Mouse (Mus musculus): ENCODE measurements around the gene Krt4.

The Krt4 gene

GRCm38 (mm10) chr15:101924635-101925034, at the start of gene Krt4:
Gene Krt4 (minus strand): TSS chr15:101924735.
- no peak for DNase-seq

- peak; percentile 57 to 77 for DNase-seq
Measured at GRCm38 (mm10) chr15:101973414-101974077, 49.0 kb upstream of the Krt4 start.

GRCm38 (mm10) chr15:101970536-101970935, 46.0 kb upstream of the Krt4 start:
- DNase-seq: no peak

DNA sequence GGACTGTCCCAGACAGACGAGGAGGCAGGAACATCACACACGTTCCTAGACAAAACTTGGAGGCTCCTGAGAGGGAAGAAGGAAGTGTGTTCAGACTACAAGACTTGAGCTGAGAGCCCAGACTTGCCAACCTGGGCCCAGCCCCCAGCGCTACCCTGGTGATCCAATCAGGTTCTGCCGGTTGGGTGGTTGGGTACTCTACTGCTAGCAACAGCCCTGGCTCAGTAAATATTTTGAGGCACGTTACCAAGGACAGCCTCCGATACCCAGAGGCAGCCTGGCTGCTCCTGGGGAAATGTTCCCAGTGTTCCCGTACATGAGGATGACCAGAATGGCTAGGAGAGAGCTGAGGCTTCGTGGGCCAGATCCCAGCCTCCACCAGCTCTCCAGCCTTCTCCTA, 42.3 kb upstream of the Krt4 start:
- DNase-seq: no peak

- DNase-seq: no peak
Measured at GRCm38 (mm10) chr15:101958891-101959290, 34.4 kb upstream of the Krt4 start.

DNA sequence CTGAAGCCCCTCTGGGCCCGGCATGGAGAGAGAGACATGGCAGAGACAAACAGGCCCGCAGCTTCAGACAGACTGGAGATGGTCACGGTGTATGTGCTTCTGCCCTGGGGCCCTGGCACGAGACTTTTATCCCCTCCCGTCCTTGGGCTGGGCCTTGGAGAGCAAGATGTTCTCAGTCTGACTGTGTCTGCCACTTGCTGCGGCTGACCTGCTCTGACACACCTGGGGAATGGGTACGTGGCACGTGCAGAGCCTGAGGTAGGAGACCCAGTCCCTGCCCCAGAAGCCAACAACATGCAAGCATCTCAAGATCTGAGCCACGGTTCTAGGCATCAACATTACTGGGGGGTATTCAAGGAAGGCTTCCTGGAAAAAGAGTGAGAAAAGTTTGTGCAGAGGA, 29.7 kb upstream of the Krt4 start, which contains the start of gene Krt78:
Gene Krt78 (minus strand): TSS at position 101 of the 400 bp plus-strand sequence.
- DNase-seq: no peak

DNA sequence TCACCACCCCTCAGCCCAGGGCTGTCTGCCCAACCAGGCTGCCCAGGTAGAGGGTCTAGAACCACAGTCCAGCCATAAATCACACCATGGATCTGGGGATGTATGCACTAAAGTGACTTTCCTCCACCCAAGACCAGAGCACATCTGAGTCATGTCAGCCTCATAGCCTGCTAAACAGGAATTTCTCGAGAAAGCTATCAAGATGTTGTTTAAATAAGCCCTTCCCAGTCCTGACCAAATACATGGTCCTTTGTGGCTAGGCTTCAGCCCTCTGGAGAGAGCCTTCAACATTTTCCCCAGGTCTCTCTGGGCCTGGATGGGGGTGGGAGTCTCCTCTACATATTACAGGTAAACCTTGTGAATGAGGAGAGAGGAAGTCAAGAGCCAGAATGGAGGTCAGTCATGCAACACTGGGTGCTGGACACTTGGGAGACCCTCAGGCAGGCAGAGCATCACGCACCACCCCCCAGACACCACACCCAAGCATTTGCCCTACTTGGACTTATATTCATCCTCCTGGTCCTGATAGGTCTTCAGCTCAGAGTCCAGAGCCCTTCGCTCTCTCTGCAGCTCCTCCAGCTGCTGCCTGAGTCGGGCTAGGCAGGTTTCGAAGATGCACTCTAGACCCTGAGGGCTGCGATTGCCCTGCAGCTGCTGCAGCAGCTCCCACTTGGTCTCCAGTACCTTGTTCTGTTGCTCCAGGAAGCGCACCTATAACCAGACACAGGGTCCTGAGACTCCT, 28.4 kb upstream of the Krt4 start:
- DNase-seq: no peak

GRCm38 (mm10) chr15:101945430-101945829, 20.9 kb upstream of the Krt4 start:
- no peak for DNase-seq

- DNase-seq: no peak
Measured at GRCm38 (mm10) chr15:101941948-101942347, 17.4 kb upstream of the Krt4 start.

DNA sequence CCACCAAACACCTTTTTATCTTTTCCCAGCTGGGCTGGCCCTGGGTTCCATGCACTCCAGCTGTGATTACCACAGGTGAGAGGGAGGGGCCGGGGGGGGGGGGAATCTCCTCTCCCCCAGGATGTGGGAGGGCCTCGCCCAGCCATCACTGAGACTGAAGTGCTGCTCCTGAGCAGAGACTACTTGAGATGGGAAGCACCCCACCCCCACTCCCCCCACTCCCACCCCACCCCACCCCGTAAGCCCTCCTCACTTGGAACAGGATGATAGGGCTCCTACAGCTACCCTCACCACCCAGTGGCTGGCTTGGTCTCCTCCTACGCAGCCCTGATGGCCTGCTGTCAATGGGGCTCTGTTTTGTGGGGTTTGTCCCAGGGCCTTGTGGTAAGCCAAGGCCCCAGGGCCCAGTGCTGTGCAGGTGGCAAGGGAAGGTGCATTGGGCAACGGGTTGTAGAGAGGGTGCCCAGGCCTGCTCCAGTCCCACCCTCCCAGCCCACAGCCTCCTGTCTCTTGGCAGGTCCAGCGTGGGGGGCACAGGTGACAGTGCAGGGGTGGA, 15.8 kb upstream of the Krt4 start, which contains the start of gene Krt79:
Gene Krt79 (minus strand): TSS at position 51 of the 556 bp plus-strand sequence.
- no peak for DNase-seq

DNA sequence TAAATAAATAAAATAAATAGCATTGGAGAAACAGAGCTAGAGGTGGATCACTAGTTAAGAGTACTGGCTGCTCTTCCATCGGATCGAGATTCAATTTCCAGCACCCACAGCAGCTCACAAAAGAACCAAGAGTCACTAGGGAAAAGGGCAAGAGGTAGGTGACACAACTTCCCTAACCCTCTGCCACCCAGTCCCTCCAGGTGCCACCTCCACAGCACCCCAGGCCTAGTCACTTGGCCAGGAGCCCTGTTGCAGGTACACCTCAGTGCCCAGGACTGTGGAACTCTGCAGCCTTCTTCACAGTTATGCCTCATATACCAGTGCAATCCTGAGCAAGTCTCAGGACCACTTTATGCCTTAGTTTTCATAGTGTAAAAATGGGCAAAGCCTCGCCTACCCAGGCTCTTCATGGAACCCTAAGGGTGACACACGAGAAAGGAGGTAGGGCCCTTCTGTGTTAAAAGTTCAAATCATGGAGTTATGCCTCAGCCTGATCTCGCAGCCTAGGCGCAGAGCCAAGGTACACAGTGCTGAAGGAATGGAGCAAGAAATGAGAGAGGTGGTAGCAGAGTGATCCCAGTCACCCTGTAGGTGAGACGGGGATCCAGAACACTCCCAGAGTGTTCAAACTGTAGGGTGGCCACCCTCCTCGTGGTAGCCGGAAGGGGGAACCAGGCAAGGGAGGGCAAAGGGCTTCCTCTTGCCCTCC, 14.2 kb upstream of the Krt4 start:
- DNase-seq: no peak

DNA sequence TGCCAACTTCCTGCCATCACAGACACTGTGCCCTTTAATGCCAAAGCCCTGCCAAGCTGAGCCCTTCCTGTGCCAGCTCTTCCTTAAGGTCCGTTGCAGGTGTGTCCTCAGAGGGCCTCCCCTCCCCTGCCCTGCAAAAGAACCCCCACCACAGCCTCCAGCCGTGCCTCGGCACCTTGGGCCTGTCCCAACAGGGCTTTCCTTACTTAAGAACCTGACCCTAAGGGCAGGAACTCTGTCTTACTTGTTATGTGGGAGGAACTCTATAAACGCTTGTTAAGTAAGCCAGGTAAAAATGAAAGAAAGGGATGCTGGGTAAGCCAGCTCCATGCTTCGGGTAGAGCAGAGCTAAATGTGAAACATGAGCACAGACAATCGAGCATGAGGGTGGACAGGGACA, 8.5 kb upstream of the Krt4 start:
- no peak for DNase-seq

DNA sequence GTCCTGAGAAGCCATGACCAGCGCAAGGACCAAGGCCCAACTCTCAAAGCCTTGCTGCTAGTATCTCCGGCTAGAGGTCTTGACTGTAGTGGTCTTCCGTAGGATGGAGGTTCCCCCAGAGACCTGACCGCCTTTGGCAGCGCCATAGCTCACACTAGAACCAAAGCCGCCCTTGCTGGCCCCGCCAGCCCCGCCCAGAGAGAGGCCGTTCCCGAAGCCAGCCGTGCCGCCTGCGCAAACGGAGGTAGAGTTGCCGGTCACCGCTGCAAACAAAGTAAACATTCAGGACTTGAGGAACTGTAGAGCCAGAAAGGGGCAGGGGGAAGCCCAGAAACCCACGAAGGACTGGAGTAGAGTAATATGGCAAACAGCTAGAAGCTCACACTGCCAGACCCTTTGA, 5.1 kb upstream of the Krt4 start:
- no peak for DNase-seq

DNA sequence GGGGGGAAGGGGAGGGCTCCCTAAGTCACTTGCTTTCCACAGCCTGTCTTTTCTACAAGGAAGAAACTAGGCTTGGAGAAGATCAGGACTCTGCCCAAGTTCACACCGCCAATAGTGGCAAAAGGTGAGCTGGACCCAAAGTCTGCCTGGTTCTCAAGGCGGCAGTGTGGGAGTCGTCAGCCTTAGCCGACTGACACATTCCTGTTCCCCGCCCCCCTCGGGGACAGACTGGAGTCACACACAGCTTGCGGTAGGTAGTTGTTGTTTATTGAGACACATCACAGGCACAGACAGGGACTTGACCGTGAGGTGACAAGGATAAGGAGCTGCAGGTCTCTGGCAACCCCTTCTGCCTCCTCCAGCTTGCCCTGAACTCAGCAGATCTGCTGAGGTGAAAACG, 4.6 kb upstream of the Krt4 start:
- DNase-seq: no peak

GRCm38 (mm10) chr15:101927340-101928080, 3.0 kb upstream of the Krt4 start:
- no peak for DNase-seq

DNA sequence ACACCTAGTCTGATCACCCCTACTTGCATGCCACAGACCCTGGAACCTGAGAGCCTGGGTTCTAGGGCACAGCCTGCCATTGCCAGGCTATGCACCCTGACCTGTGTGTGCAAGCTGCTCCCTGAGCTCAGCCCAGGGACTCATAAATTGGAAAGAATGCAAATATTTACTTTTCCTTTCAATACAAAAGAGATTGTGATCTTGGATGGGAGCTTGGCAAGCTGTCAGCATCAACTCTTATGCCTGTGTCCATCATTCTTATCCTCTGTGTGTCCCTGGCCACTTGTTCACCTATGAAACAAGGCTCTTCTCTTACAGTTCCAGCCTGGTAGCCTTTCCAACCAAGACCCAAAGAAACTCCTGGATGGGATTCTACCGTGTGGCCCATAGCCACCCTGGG, 506 bp upstream of the Krt4 start:
- DNase-seq: no peak

GRCm38 (mm10) chr15:101922296-101922695, 2.2 kb downstream of the Krt4 start:
- DNase-seq: no peak

DNA sequence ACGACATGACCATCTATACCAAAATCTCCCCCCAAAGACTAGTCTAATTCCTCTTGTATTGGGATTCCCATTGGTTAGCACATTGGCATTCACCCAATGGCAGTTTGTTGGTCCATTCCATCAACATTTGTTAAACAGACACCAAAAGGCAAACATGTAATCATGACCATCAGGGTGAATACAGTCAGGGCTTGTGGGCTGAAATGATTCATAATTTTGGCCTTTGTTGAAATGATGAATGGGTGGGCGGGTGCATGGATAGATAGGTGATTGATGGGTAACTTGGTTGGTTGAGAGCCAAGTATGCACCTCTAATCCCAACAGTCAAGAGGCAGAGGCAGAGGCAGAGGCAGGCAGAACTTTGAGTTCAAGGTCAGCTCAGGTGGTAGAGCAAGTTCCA, 8.5 kb downstream of the Krt4 start:
- no peak for DNase-seq

- DNase-seq: no peak
Measured at GRCm38 (mm10) chr15:101904849-101905248, 19.7 kb downstream of the Krt4 start.

DNA sequence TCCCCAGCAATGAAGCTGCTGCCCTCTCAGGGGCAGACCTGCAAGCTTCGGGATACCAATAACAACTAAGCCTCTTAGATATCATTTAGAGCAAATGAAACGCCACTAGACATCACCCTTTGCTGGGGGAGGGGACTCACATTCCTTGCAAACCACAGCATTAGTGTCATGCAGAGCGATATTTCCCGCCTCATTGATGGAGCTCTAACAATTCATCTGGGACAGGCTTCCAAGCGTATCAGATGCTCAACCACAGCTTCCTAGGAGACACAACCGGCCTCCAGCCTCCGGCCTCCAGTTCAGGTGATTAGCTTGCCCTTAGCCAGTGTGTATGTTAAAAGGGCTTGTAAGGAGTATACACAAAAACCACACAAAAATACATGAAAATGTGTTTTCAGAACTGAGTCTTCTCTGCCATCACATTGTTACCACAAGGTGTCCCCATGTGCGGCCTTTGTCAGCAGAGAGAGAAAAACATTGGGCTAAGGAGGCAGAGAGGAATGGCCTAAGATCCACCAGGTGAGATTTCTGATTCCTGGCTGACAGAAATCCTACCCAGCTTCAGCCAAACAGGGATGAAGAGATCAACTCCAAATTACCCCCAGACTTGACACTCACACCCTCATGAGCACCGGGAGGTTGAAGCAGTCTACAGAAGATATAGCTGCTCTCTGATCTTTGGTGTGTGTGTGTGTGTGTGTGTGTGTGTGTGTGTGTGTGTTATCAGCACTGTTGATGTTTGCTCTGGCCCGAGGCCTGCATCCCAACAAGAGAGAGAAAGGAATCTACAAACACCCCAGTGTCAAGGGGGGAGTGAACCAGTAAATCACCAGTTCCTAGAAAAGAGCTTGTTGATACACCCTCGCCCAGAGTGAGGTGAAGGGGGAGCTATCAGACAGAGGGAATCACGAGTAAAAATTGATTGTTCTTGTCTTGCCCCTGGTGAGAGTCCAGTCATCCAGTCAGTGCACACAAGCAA, 22.1 kb downstream of the Krt4 start:
- no peak for DNase-seq

DNA sequence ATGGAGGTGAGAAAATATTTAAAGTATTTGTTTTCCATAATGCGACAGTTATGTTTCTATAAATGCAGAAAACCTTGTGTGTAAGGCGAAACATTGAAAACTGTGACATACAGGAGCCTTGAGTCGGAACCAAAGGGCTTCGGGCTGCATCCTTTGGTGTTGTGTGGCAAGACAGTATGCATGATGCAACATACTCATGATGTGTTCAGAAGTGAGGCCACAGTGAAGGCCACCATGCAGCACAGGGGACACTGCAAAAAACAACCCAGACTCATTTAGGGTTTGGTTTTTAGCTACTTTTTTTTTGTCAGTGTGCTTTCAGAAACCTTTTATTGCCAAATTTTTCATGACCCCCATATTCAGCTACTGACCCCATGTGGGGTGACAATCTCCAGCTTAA, 29.3 kb downstream of the Krt4 start:
- DNase-seq: no peak
